Mouse (Mus musculus) B cell, adult 2 months (primary cell): Measurements from ENCODE around the gene Gm17617.

ENCODE experiments used
- DNase-seq, 2 experiments: peaks; one replicate each; pipeline ENCODE4 v3.0.0; 2022

Gene Gm17617

DNA sequence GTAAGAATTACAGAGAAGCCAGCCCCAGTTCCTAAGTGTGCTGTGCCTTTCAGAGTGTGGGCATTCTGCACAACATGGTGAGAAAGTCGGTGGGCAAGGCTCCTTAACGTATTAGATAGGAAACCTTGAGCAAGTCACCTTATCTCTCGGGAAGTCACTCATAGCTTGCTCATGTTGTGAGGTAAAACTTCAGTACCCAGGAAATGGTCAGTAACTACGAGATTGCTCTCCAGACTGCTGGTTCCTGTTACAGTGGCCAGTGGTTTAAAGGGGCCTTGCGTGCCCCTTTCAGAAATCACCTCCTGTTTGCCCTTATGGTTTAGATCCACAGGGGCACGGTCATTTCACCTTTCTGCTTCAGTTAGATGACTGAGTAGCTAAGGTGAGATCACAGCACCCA, 19.0 kb downstream of the Gm17617 start:
- DNase-seq = no peak

DNA sequence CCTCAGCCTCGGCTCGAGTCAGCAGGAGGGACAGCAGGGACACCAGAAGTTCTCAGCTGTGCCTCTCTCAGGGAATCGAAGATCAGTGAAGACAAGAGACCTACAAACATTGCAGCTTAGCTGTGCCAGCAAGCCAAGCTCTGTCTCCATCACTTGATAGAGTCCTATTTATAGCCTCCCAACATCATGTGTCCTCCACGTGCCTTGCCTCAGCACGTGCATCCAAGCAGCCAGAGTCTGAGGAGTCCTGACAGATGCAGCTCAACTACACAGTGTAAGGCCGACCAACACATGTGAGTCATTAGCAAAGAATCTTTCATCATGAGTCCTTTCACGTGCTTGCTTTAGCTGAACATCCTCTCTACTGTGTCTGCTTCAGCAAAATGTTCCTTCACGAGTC, 25.7 kb downstream of the Gm17617 start:
- no peak for DNase-seq

DNA sequence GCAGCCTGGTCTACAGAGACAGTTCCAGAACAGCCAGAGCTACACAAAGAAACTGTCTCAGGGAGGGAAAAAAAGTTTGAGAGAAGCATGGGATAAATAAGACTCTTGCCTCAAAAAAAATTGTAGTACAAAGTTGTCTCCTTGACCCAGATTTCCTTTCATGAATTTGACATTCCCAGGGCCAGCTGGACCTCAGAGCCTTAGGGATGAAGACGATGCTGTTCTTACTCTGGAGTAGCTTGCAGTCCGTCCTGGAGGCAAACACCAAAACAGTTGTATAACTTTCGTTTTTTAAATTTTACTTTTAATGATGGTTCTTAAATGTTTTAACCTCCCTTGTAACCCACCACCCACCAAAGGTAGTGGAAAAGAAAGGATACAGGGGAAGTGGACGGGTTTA, 26.2 kb downstream of the Gm17617 start:
- DNase-seq = no peak

DNA sequence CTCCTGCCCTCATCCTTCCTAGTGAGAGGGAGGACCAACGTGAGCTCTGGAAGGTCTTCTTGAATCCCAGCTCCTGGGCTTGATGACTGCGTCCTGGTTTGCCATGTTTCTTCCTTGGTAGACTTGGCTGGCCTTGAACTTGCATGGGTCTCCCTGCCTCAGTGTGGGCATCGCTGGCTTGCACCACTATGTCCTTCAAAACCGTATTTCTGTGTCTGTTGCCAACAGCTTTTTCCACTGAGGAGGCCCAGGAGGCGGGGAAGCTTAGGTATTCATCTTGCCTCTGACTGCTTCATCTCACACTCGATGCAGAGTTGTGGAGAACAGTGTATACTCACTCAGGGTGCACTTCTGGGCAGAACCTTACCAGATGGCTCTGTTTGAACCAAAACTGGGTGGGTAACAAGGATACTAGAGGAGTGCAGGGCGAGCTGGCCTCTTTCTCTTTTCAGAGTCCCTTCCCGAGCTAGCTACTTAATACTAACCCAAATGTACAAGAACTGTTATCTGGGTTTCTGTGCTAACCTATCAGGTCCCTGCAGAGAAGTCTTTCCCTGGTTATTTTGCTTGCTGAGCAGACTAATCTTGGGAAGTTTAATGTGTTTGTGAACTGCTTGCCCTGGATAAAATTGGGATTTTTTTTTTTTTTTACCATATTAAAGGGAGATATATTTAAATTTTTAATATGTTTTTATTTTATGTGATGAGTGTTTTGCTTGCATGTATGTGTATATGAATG, 27.2 kb downstream of the Gm17617 start:
- no peak for DNase-seq

DNA sequence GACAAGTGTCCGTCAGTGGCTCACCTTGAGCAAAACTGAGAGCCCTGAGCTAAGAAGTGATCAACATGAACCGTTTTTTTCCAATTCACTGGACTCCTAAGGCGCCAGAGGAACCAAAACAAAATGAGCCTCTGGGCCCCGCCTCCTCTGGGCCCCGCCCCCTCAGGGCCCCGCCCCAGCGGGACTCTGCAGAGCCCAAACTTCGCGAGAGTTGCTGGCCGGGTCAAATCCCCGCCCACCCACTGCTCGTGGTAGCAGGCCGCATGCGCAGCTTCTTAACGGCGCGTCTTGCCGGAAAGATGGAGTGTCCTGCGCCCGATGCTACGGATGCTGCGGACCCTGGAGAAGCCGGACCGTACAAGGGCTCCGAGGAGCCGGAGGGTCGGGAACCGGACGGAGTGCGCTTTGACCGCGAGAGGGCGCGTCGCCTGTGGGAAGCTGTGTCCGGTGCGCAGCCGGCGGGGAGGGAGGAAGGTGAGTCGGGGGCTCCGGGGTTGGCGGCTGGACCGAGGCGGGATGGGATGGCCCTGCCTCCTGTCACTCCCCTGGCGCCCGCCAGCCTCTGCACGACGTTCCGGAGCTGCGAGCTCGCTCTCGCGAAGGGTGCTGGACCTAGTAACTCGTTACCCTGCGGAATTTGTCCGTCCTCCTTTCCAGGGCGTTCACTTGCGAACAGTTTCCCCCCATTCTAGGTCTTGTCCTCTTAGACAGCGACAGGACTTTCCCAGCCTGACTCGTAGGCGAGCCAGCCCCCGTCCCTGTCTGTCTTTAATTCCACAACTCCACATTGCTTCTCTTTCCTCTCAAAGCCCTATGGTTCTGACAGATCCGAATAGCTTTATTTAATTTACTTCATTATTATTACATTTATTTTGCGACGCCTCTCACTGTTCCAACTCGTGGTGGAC, 28.0 kb downstream of the Gm17617 start, which contains the start of gene Zfp346:
Gene Zfp346, plus strand, starts transcription at position 267 of the 908 bp plus-strand sequence.
- peak; percentile 99 to 100 for DNase-seq

DNA sequence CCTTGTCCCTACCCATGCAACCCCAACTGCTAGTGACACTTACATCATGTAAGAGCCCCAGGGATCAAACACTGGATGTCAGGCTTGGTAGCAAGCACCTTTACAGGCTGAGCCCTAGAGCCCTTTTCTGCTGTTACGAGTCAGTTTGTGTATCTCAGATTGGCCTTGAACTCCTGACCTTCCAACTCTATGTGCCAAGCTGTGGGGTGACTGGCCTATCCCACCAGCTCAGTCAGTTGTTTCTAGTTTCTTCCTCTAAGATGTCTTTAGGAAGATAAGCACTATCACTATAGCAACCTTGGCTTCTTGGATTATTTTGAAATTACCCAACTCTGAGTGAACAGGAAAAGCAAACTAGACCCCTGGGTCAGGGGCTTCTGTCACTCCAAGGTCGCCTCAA, 30.0 kb downstream of the Gm17617 start:
- DNase-seq = no peak

DNA sequence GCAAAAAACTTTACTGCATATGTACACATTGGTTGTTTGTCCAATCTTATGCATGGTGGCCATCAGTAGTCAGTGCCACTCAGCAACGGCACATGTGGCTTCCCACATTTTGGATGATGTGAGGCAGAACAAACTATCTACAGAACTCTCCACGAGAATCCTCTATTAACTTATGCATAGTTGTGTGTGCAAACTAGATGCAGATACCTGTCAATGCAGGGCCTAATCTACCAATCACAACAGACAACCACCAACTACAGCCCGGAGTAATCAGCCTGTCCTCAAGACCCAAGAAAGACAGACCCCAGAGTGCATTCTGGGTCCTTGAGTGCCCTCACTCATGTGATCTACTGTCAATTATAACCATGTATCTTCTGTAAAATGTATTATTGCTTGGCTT, 31.0 kb downstream of the Gm17617 start:
- no peak for DNase-seq

DNA sequence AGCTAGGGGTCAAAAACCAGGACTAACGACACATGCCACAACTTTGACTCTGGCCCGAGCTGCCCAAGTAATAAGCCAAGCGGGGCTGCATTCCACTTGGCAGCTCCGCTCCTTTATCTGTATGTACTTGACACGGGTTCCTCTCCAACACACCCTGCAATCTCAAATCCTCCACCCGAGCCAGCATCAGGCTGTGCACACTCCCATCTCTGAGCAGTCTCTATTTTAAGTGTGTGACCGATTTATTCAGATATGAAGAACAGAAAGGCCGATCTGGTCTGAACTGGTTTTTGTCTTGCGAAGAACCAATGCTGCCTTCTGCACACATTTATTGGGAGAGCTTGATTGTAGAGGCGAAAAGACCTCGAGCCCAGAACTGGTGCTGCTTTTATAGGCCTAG, 31.7 kb downstream of the Gm17617 start:
- no peak for DNase-seq

DNA sequence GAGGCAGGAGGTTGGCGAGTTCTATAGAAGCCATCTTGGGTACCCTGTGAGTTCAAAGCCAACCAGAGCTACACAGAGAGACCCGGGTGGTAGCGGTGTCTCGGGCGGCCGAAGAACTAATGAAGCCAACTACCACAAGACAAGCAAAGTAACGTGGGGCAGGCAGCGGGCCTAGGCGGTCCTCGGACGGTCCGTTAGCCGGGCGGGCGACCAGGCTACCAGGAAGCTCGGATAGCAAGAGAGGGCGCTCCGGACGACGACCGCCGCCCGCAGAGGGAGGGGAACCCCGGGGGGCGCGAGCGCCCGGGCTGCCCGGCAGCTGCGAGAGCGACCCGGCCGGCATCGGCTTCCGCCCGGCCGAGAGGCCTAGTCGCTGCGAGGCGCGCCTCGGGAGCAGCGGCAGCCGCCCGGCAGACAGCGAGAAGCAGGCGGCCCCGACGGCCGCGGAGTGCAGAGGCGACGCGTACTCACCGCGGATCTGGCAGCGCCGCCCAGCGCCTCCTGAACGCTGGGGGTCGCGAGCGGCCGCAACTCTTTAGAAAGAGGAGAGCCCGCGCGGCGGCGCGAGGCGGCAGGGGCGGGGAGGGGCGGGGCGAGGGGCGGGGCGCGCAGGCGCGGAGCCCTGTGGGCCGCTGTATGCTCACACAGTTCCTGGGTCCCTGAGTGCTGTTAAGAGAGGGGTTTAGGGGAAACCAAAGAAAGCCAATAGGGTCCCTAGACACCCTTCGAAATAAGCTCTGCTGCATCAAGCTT, 33.4 kb downstream of the Gm17617 start, which contains the start of gene Uimc1:
Gene Uimc1, minus strand, starts transcription at position 575 of the 753 bp plus-strand sequence.
- DNase-seq = peak; percentile 78 to 82

DNA sequence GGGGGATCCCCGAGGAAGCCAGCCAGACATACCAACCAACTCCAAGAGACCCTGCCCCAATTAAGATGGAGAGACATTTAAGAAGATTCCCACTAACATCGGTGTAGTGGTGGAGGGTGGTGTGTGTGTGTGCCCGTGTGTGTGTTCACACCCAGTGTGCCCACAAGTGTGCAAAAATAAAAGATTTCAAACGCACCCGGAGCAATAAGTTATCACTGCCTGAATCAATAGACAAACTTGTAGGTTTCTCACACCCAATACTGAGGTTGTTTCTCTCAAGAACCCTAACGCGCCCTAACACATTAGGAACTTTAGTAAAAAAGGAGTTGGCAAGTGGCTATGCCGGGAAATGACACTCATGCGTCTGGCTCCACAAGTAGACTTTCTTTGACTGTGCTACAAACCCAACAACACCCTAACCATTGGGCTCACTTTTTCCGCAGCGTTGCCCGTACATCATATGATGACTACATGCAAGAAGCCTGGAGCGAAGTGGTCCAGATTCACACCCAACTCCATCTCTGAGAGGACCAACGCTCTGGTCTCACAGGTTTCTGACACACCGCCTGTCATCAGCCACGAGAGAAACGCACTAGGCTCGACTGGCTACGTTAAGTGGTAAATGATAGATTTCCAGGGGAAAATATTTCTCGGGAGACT, 34.2 kb downstream of the Gm17617 start:
- DNase-seq = peak; percentile 46 to 53

DNA sequence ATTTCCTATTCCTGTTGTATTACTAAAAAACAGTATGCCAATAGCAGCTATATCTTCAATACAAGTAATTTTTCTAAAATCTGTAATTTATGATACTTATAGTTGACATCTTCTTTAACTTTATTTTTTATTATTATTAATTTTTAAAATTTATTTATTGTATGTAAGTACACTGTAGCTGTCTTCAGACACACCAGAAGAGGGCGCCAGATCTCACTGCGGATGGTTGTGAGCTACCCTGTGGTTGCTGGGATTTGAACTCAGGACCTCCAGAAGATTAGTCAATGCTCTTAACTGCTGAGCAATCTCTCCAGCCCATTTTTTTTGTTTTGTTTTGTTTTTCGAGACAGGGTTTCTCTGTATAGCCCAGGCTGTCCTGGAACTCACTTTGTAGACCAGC, 35.5 kb downstream of the Gm17617 start:
- DNase-seq = peak; percentile 21 to 31

DNA sequence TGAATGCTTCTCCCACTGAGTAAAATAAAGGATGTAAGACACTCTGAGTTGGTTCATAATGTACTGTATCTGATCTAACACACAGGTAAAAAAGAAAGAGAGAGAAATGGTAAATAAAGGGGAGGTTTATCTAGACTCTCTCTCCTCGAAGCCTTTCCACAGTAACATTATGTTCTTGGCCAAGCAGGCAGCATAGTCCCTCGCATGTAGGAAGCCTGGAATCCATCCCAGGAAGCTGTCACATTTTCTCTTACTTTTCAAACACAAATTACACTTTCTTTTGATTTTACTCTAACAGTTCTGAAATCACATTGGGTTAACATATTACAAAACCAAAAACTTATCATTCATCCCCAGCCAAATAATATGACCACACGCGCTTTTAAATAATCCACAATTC, 40.8 kb downstream of the Gm17617 start:
- DNase-seq = no peak
